Mouse (Mus musculus) c-Kit-positive CD71-positive TER-119-negative erythroid progenitor cells, embryonic 14.5 days (primary cell): Measurements from ENCODE around the gene Tceanc2.

Experiments used
- DNase-seq: peaks from one replicate; pipeline ENCODE4 v3.0.0-alpha.2; 2013; ENCODE audit warnings: low read depth

Gene Tceanc2

GRCm38 (mm10) chr4:107084343-107084742 lies 94.6 kb downstream of the Tceanc2 start:
- DNase-seq = no peak
